Mouse (Mus musculus): ENCODE measurements at regions not wholly inside any gene's neighbourhood (a gene's known extent, or its start where the extent isn't known, plus 50 kb on each side); places are given as distances from the start of the nearest gene placed in this dataset.

GRCm38 (mm10) chr5:76067881-76068280, 72.2 kb upstream of the Srd5a3 start:
- no peak for TF ChIP-seq POLR2A (IDR thresholded peaks at IDR 0.05; ENCODE audit: low read depth, low read length)
- TF ChIP-seq CTCF (IDR thresholded peaks at IDR 0.05; ENCODE audit: extremely low read depth, insufficient read depth, insufficient read length, insufficient replicate concordance) = no peak

Measured in spleen, adult 2 months (tissue).